17 mouse cellular contexts compared by ENCODE assay signal in the genomic region with DNA sequence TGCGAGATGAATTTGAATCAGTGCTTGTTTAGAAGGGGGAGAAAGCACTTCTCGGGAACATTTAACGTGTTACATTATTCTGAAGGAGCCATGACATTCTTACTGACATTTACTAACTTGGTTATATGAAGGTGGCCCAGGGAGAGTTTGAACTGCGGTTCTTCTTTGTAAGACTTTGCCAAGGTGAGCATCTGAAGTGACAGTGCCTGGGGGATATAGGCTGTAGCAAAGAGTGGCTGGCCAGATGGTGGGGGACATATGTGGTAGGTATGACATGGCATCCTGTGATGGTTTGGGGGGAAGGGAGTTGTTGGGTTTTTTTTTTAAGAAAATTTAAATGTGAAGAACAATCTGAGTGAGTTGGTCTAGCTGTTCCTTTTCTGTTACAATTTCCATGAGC.
A peak's percentile ranks its signal among the peaks of the same experiment; 100 is the strongest.
DNase-seq lines count a peak whose midpoint lies in the region; ATAC-seq lines count a peak whose summit lies in the region.
"Had no signal": no experiment of that assay in that cellular context is flagged by ENCODE, and none has a peak within 500 bp of the region (broad histone marks: within the 10 kb centered on the region; RNA-seq: fewer than 3 reads in every experiment).

No protein-coding gene starts in this region.

- peak overlapping the region; percentile 26; the same call in 1 of the 2 replicates for H3K4me2 ChIP-seq in midbrain, embryonic 11.5 days
- peak overlapping the region; percentile 51 for H3K4me2 ChIP-seq in neural tube, embryonic 15.5 days
- H3K4me2 ChIP-seq: intestine, embryonic 15.5 days; lung, embryonic 15.5 days had no signal

- no peaks in the 10 kb centered on the region for H3K9me3 ChIP-seq in hindbrain, embryonic 10.5 days
- H3K9me3 ChIP-seq in midbrain, embryonic 11.5 days (ENCODE audit: control insufficient read depth, low read length): no peaks in the 10 kb centered on the region
- H3K9me3 ChIP-seq in neural tube, embryonic 15.5 days (replicated peaks): no peaks in the 10 kb centered on the region
- H3K9me3 ChIP-seq: heart, embryonic 10.5 days; intestine, embryonic 15.5 days; lung, embryonic 15.5 days had no signal

- no peak for ATAC-seq in midbrain, embryonic 11.5 days (ENCODE audit: low FRiP score)
- no peak for ATAC-seq in neural tube, embryonic 15.5 days (ENCODE audit: low FRiP score)
- ATAC-seq: intestine, embryonic 15.5 days had no signal

- H3K36me3 ChIP-seq in hindbrain, embryonic 10.5 days: 0 out of 2 replicates have a peak, but pooled peaks cover 3% of the 10 kb centered on the region
- no peaks in the 10 kb centered on the region for H3K36me3 ChIP-seq in midbrain, embryonic 11.5 days (ENCODE audit: control insufficient read depth, insufficient read depth, low read length)
- no peaks in the 10 kb centered on the region for H3K36me3 ChIP-seq in neural tube, embryonic 15.5 days
- H3K36me3 ChIP-seq: heart, embryonic 10.5 days; intestine, embryonic 15.5 days; lung, embryonic 15.5 days had no signal

- H3K27me3 ChIP-seq in hindbrain, embryonic 10.5 days (ENCODE audit: insufficient read depth, poor library complexity, severe bottlenecking): peaks cover 34% of the 10 kb centered on the region
- no peaks in the 10 kb centered on the region for H3K27me3 ChIP-seq in midbrain, embryonic 11.5 days (ENCODE audit: control insufficient read depth, insufficient read depth, low read length)
- H3K27me3 ChIP-seq in neural tube, embryonic 15.5 days (replicated peaks): no peaks in the 10 kb centered on the region
- H3K27me3 ChIP-seq: intestine, embryonic 15.5 days; lung, embryonic 15.5 days had no signal

- peak overlapping the region; percentile 50 for H3K4me3 ChIP-seq in hindbrain, embryonic 10.5 days
- H3K4me3 ChIP-seq in midbrain, embryonic 11.5 days (ENCODE audit: low read depth, low read length): no peak overlapping the region
- peak overlapping the region; percentile 35; the same call in 1 of the 2 replicates for H3K4me3 ChIP-seq in neural tube, embryonic 15.5 days (replicated peaks)
- H3K4me3 ChIP-seq: gastrocnemius, adult 2 months; heart, embryonic 10.5 days; intestine, embryonic 15.5 days; lung, embryonic 15.5 days; myocyte had no signal

- WGBS in hindbrain, embryonic 10.5 days: 86% methylated on average over 4 of the region's 4 CpGs
- 77% methylated on average over 4 of the region's 4 CpGs for WGBS in midbrain, embryonic 11.5 days
- WGBS in neural tube, embryonic 15.5 days: 39% methylated on average over 4 of the region's 4 CpGs

- H3K27ac ChIP-seq in hindbrain, embryonic 10.5 days: no peak overlapping the region
- no peak overlapping the region for H3K27ac ChIP-seq in midbrain, embryonic 11.5 days (ENCODE audit: low read depth, low read length)
- H3K27ac ChIP-seq in neural tube, embryonic 15.5 days (replicated peaks): no peak overlapping the region
- H3K27ac ChIP-seq: gastrocnemius, adult 2 months; heart, embryonic 10.5 days; intestine, embryonic 15.5 days; kidney, postnatal 0 days; lung, embryonic 15.5 days had no signal

- H3K4me1 ChIP-seq in hindbrain, embryonic 10.5 days (replicated peaks): 0 out of 2 replicates have a peak, but pooled peaks cover 8% of the 10 kb centered on the region
- H3K4me1 ChIP-seq in midbrain, embryonic 11.5 days (ENCODE audit: control insufficient read depth, insufficient read depth, low read length): peaks cover 3% of the 10 kb centered on the region; the same call in 1 of the 2 replicates
- H3K4me1 ChIP-seq in neural tube, embryonic 15.5 days: peaks cover 12% of the 10 kb centered on the region
- H3K4me1 ChIP-seq: heart, embryonic 10.5 days; intestine, embryonic 15.5 days; lung, embryonic 15.5 days had no signal

- peak; percentile 19 for DNase-seq in left cerebral cortex, postnatal 4 days
- DNase-seq in left cerebral cortex, adult 18-20 months (ENCODE audit: low spot score in 2 of 2): no peak
- DNase-seq in hindbrain, embryonic 10.5 days (ENCODE audit: low spot score): no peak
- no peak for DNase-seq in midbrain, embryonic 11.5 days (ENCODE audit: low spot score, missing footprints)
- no peak for DNase-seq in gastrocnemius, postnatal 10 days
- DNase-seq in ovary, postnatal 36 days (ENCODE audit: low spot score): no peak
- DNase-seq in adrenal gland, adult 18-20 months (ENCODE audit: low spot score in 2 of 2): no peak
- DNase-seq: adrenal gland, postnatal 10 days; gastrocnemius, adult 2 months; heart, postnatal 14 days; thymus, adult 2 months had no signal

- intact Hi-C loops in left cerebral cortex, postnatal 4 days (cut with DNase I): loop anchor here (5.0 kb wide), 2 partner anchors 111 to 176 kb away; partner anchors contain the start of genes Gemin8 and Gpm6b

- no peak overlapping the region for H3K9ac ChIP-seq in midbrain, embryonic 11.5 days (ENCODE audit: low read length)
- H3K9ac ChIP-seq in neural tube, embryonic 15.5 days (replicated peaks): no peak overlapping the region
- H3K9ac ChIP-seq: intestine, embryonic 15.5 days; lung, embryonic 15.5 days had no signal
